Mouse (Mus musculus) E14TG2a.4 (cell line): ENCODE measurements around the gene Gpc5.

Source experiments
- CTCF ChIP-seq: conservative IDR thresholded peaks from 2 replicates; pipeline ENCODE4 v1.5.1; 2014; ENCODE audit warnings: low read length
- NANOG ChIP-seq: IDR thresholded peaks from 2 replicates; pipeline ENCODE4 v1.6.1; 2014; ENCODE audit warnings: borderline replicate concordance, low read length, mixed read lengths
- POU5F1 ChIP-seq: IDR thresholded peaks from 2 replicates; pipeline ENCODE4 v1.6.1; 2014; ENCODE audit warnings: low read length, borderline replicate concordance

- TF ChIP-seq CTCF (peak; percentile 46), NANOG (no peak), POU5F1 (no peak)
Measured at GRCm38 (mm10) chr14:115339084-115339483, 247.1 kb downstream of the Gpc5 start.
